Mouse (Mus musculus) liver, embryonic 11.5 days (tissue): ENCODE measurements around the gene Arhgap30. TPM values are rescaled to one million over a fixed set of nuclear protein-coding genes. Genes with fewer than 3 reads are reported as not detected.

Experiments
- ATAC-seq: fragments of 200-750 bp; cut with Nextera tagmentation; replicated peaks from 2 replicates; pipeline ENCODE4 v1.8.0; 2017; ENCODE audit warnings: moderate number of reproducible peaks, mild to moderate bottlenecking, moderate TSS enrichment, moderate library complexity; ENCODE audit not compliant: low FRiP score
- DNase-seq: peaks from one replicate; pipeline ENCODE4 v3.0.0-alpha.2; 2017; ENCODE audit warnings: low spot score
- H3K27ac ChIP-seq: fragments of 300-500 bp; sonication (generic); 2 replicates; pipeline ENCODE4 v1.5.1; 2014; ENCODE audit warnings: mild to moderate bottlenecking, low read depth, low read length, control low read depth
- H3K27me3 ChIP-seq: fragments of 300-500 bp; sonication (generic); replicated peaks from 2 replicates; pipeline ENCODE4 v1.6.1; 2014; ENCODE audit warnings: low read length, mixed read lengths; ENCODE audit not compliant: control insufficient read depth, insufficient read depth
- H3K36me3 ChIP-seq: fragments of 300-500 bp; sonication (generic); 2 replicates; pipeline ENCODE4 v1.6.1; 2014; ENCODE audit warnings: mild to moderate bottlenecking, low read length, moderate library complexity, mixed read lengths; ENCODE audit not compliant: control insufficient read depth, insufficient read depth
- H3K4me1 ChIP-seq: fragments of 300-500 bp; sonication (generic); replicated peaks from 2 replicates; pipeline ENCODE4 v1.6.1; 2014; ENCODE audit warnings: low read length, mixed read lengths; ENCODE audit not compliant: control insufficient read depth, insufficient read depth
- H3K4me2 ChIP-seq: fragments of 300-500 bp; sonication (generic); 2 replicates; pipeline ENCODE4 v1.6.1; 2014; ENCODE audit warnings: mild to moderate bottlenecking, control low read depth, moderate library complexity
- H3K4me3 ChIP-seq: fragments of 300-500 bp; sonication (generic); 2 replicates; pipeline ENCODE4 v1.5.1; 2014; ENCODE audit warnings: low read depth, low read length, control low read depth
- H3K9ac ChIP-seq: fragments of 300-500 bp; sonication (generic); 2 replicates; pipeline ENCODE4 v1.6.1; 2014; ENCODE audit warnings: low read depth, low read length, control low read depth
- H3K9me3 ChIP-seq: fragments of 300-500 bp; sonication (generic); 2 replicates; pipeline ENCODE4 v1.6.1; 2016; ENCODE audit warnings: low read length, inconsistent platforms, mixed read lengths; ENCODE audit not compliant: control insufficient read depth
- WGBS: fragments of 180-500 bp; shearing (Covaris S2); extraction: QIAGEN DNeasy Blood & Tissue Kit; methylation state at CpG from one replicate; pipeline ENCODE4 v1.1.7; 2014; 5-methylcytosine and 5-hydroxymethylcytosine counted together
- polyA plus RNA-seq: library from polyadenylated mRNA; unstranded; fragments of >200 nt; fragmentation: Nextera tagmentation; extraction: Ambion mirVana; gene quantifications from 2 replicates; pipeline ENCODE4 v1.2.1, GENCODE M21; 2014

Gene Arhgap30
- polyA plus RNA-seq, 1 experiment from 2014 or later: 3.5 TPM

DNA sequence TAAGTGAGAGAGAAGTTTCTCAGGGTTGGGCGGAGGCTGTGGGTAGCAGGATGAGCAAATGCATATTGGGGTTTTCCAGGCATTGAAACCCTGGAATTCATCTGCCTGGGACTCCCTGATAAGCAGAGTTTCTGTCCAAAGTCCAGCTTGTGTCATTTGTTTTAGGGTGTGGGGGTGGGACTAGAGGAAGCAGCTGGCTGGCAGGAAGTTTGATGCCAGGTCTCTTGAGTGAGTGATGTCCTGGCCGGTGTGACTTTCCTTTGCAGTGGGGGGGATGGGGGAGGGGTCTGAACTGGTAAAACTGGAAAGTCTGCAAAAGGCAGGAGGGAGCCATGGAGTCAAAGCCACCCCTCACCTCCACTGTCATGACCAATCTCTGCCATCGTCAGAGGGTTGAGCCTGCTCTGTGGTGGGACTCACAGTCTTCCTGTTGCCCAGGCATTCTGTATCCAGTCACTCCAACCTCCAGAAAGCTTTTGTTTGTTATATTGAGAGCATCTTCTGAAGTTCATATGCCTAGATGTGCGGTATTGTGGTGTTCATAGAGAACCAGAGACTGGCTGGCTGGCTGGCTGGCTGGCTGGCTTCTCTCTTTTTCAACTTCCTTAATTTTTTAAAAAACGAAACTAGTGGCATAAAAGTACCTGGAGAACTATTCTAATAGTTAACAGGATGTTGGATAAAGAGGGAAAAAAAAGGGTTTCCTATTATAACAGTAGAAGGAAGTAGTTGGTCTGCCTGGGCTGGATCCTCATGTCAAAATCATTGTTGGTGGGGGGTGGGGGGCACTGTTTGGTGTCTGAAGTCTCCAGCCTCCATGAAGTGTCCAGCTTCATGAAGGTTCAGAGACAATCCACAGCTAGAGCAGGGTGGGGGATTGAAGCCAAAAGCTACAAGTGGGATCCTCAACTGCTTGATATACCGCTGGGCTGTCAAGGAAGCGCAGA is 53.0 kb downstream of the Arhgap30 start:
- peak; percentile 53 for DNase-seq
- Histone ChIP-seq H3K36me3 (no peaks in the 10 kb centered on the region), H3K4me3 (no peak overlapping the region), H3K9me3 (peaks cover 4% of the 10 kb centered on the region; the same call in 1 of the 2 replicates), H3K27me3 (peaks cover 8% of the 10 kb centered on the region), H3K4me1 (peaks cover 24% of the 10 kb centered on the region), H3K9ac (peak overlapping the region; percentile 26; the same call in 1 of the 2 replicates), H3K27ac (peak overlapping the region; percentile 50), H3K4me2 (peak overlapping the region; percentile 56)
- 18% methylated on average over 7 of the region's 7 CpGs for WGBS
- ATAC-seq: peak; percentile 46

- 36% methylated on average over 8 of the region's 8 CpGs for WGBS
- ATAC-seq (no peak), DNase-seq (no peak)
- Histone ChIP-seq H3K4me2 (peak overlapping the region; percentile 56), H3K27me3 (peaks cover 4% of the 10 kb centered on the region), H3K4me3 (no peak overlapping the region), H3K27ac (peak overlapping the region; percentile 26), H3K9ac (0 out of 2 replicates have a peak overlapping the region, but pooled peaks have one; percentile 26), H3K9me3 (peaks cover 4% of the 10 kb centered on the region; the same call in 1 of the 2 replicates), H3K36me3 (no peaks in the 10 kb centered on the region), H3K4me1 (peaks cover 28% of the 10 kb centered on the region)
Observed at GRCm38 (mm10) chr1:171442413-171442760, 53.6 kb downstream of the Arhgap30 start.

GRCm38 (mm10) chr1:171445050-171445449 is 56.3 kb downstream of the Arhgap30 start:
- no peak overlapping the region for H3K27ac ChIP-seq
- no peaks in the 10 kb centered on the region for H3K27me3 ChIP-seq
- no peak overlapping the region for H3K4me3 ChIP-seq
- H3K36me3 ChIP-seq: no peaks in the 10 kb centered on the region
- no peak overlapping the region for H3K4me2 ChIP-seq
- no peak overlapping the region for H3K9ac ChIP-seq
- DNase-seq (no peak), ATAC-seq (no peak)
- 79% methylated on average over 5 of the region's 5 CpGs for WGBS
- peaks cover 4% of the 10 kb centered on the region; the same call in 1 of the 2 replicates for H3K9me3 ChIP-seq
- H3K4me1 ChIP-seq: peaks cover 22% of the 10 kb centered on the region

DNA sequence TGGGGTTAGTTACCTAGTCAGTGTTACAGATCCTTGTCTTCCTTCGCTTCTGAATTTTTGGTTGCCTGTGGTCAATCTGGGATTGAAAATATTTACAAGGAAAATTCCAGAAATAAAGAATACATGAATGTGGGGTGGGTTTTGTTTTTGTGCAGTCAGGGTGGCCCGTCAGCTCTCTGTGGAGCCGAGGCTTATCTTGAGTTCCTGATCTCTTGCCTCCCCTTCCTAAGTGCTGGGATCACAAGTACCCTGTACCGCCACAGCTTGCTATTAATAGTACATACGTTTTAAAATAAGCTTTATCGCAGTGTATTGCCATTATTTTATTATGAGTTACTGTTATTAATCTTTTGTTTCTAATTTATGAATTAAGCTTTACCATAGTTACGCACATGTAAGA is 58.1 kb downstream of the Arhgap30 start:
- H3K4me3 ChIP-seq: no peak overlapping the region
- H3K4me2 ChIP-seq: no peak overlapping the region
- H3K27me3 ChIP-seq: no peaks in the 10 kb centered on the region
- no peak for ATAC-seq
- H3K9ac ChIP-seq: no peak overlapping the region
- DNase-seq: no peak
- WGBS: 53% methylated on average over 7 of the region's 7 CpGs
- H3K36me3 ChIP-seq: no peaks in the 10 kb centered on the region
- H3K27ac ChIP-seq: no peak overlapping the region
- peaks cover 13% of the 10 kb centered on the region for H3K4me1 ChIP-seq
- H3K9me3 ChIP-seq: peaks cover 4% of the 10 kb centered on the region; the same call in 1 of the 2 replicates

- WGBS: 46% methylated on average over 10 of the region's 10 CpGs
- H3K9me3 ChIP-seq: peaks cover 4% of the 10 kb centered on the region; the same call in 1 of the 2 replicates
- ATAC-seq (no peak), DNase-seq (no peak)
- no peak overlapping the region for H3K9ac ChIP-seq
- no peak overlapping the region; the same call in 1 of the 2 replicates for H3K4me2 ChIP-seq
- H3K27ac ChIP-seq: no peak overlapping the region; the same call in 1 of the 2 replicates
- H3K36me3 ChIP-seq: no peaks in the 10 kb centered on the region
- H3K4me1 ChIP-seq: peaks cover 9% of the 10 kb centered on the region
- H3K4me3 ChIP-seq: no peak overlapping the region
- H3K27me3 ChIP-seq: no peaks in the 10 kb centered on the region
Observed at GRCm38 (mm10) chr1:171447692-171448091, 58.9 kb downstream of the Arhgap30 start.

DNA sequence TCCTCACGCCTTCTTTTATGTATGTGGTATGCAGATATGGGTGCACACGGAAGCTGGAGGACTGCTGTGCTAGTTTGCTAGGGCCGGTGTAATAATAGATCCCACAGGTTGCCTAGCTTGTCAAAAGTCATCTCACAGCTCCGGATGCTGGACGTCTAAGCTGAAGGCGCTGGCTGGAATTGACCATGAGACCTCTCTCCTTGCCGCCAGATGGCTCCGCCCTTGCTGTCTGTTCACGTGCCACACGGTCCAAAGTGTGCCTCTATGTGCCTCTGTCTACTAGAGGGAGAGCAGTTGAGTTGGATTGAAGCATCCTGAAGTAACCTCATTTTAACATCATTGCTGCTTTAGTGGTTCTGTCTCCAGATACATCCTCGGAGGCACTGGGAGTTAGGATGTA is 61.3 kb downstream of the Arhgap30 start:
- Histone ChIP-seq H3K4me2 (no peak overlapping the region), H3K4me3 (no peak overlapping the region), H3K27ac (no peak overlapping the region), H3K9ac (no peak overlapping the region), H3K4me1 (peaks cover 9% of the 10 kb centered on the region), H3K27me3 (no peaks in the 10 kb centered on the region), H3K36me3 (no peaks in the 10 kb centered on the region), H3K9me3 (no peaks in the 10 kb centered on the region)
- DNase-seq (no peak), ATAC-seq (no peak)
- 77% methylated on average over 11 of the region's 11 CpGs for WGBS

- WGBS: 81% methylated on average over 10 of the region's 10 CpGs
- H3K9ac ChIP-seq: no peak overlapping the region
- H3K27ac ChIP-seq: no peak overlapping the region
- H3K27me3 ChIP-seq: no peaks in the 10 kb centered on the region
- H3K36me3 ChIP-seq: no peaks in the 10 kb centered on the region
- DNase-seq (no peak), ATAC-seq (no peak)
- no peaks in the 10 kb centered on the region for H3K9me3 ChIP-seq
- no peak overlapping the region for H3K4me2 ChIP-seq
- H3K4me3 ChIP-seq: no peak overlapping the region
- H3K4me1 ChIP-seq: peaks cover 9% of the 10 kb centered on the region
Observed at GRCm38 (mm10) chr1:171451001-171451400, 62.2 kb downstream of the Arhgap30 start.

DNA sequence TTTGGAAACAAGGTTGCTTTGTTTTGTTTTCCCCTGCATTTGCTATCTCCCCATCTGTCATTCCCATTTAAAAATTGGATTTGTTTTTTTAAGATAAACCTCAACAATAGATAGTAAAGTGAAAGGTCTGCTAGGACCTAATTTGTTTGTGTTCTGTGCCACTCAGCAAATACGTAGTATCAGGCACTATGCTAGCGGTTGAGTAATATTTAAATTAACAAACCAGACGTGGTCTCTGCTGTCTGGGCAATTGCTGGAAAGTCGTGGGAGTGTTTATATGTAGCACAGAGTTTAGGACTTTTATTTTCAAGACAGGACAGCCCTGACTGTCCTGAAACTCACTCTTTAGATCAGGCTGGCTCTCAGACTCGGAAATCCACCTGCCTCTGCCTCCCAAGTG is 63.8 kb downstream of the Arhgap30 start:
- Histone ChIP-seq H3K27ac (no peak overlapping the region), H3K9me3 (no peaks in the 10 kb centered on the region), H3K4me2 (no peak overlapping the region), H3K4me3 (no peak overlapping the region), H3K27me3 (no peaks in the 10 kb centered on the region), H3K9ac (no peak overlapping the region), H3K4me1 (peaks cover 5% of the 10 kb centered on the region), H3K36me3 (no peaks in the 10 kb centered on the region)
- WGBS: 61% methylated on average over 5 of the region's 5 CpGs
- ATAC-seq (no peak), DNase-seq (no peak)

- Histone ChIP-seq H3K27me3 (no peaks in the 10 kb centered on the region), H3K9ac (no peak overlapping the region), H3K9me3 (no peaks in the 10 kb centered on the region), H3K27ac (no peak overlapping the region), H3K36me3 (no peaks in the 10 kb centered on the region), H3K4me1 (peaks cover under 1% of the 10 kb centered on the region), H3K4me3 (no peak overlapping the region), H3K4me2 (no peak overlapping the region)
- DNase-seq (no peak), ATAC-seq (no peak)
- 72% methylated on average over 5 of the region's 5 CpGs for WGBS
Observed at GRCm38 (mm10) chr1:171452923-171453322, 64.2 kb downstream of the Arhgap30 start.
